Mouse (Mus musculus): ENCODE measurements at regions not wholly inside any gene's neighbourhood (a gene's known extent, or its start where the extent isn't known, plus 50 kb on each side); places are given as distances from the start of the nearest gene placed in this dataset.

DNA sequence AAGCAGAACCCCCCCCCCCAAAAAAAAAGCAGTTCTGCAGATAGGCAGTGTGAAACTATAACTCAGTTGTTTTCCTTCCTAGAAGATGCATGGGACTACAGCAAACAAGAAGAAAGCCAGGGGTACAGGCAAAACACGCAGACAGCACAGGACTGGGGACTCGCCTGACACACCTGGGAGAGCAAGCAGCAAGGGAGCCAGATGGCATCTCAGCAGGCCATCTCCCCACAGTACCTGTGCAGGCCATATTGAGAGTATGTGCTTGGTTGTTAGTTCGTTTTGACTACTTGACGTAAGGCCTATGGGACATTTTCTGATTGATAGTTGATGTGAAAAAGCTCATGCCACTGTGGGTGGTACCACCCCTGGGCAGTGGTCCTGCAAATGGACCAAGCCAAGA lies 113.4 kb upstream of the Hes1 start:
- TF ChIP-seq CTCF (IDR thresholded peaks at IDR 0.05; ENCODE audit: extremely low read depth, insufficient read depth, low read length) (no peak), POLR2A (IDR thresholded peaks at IDR 0.05; ENCODE audit: extremely low read depth, insufficient read depth, low read length) (no peak)

Data from cortical plate, adult 2 months (tissue).